Mouse (Mus musculus) G1E-ER4 (cell line): ENCODE measurements around the gene Gpr158. TPM values are rescaled to one million over a fixed set of nuclear protein-coding genes. Genes with fewer than 3 reads are reported as not detected.

Experiments
- GATA1 ChIP-seq: IDR thresholded peaks from one replicate; pipeline ENCODE4 v1.8.0; 2012; ENCODE audit warnings: low read length, inconsistent platforms
- polyA plus RNA-seq: library from polyadenylated mRNA; stranded (reverse); fragments of >175 nt; gene quantifications from 2 replicates; pipeline ENCODE4 v1.2.3, GENCODE M21; 2012

Gpr158 gene
- polyA plus RNA-seq, 1 experiment: not detected

DNA sequence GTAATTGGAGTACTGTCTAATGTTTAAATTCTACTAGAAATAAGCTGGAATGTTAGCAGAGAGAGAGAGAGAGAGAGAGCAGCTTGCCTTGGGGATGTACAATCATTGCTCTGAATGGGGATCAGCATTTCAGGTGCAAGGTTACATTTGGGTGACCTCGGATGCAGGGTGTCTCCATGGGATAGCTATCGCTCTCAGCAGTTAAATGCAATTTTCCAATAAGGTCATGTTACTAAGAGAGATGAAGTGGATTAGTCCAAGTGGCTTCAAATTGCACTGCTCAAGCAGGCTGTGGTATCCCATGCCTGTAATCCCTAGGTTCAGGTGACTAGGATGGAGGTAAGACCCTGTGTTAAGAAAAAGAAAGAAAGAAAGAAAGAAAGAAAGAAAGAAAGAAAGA is 441.2 kb downstream of the Gpr158 start:
- TF ChIP-seq GATA1: no peak

DNA sequence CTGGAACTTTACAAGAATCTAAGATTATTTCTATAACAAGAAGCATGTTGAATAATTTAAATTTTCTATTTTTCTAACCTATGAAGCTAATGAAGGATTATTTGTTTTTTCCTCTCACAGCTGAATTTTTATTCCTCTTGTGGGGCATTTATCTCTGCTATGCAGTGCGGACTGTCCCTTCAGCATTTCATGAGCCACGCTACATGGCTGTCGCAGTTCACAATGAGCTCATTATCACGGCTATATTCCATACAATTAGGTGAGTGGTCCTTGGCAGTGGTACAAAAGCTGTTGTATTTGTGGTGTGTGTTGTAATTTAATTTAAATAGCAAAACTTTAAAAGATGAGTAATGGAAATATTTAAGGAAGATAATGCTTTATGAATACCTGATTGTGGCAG is 443.1 kb downstream of the Gpr158 start:
- TF ChIP-seq GATA1: no peak

DNA sequence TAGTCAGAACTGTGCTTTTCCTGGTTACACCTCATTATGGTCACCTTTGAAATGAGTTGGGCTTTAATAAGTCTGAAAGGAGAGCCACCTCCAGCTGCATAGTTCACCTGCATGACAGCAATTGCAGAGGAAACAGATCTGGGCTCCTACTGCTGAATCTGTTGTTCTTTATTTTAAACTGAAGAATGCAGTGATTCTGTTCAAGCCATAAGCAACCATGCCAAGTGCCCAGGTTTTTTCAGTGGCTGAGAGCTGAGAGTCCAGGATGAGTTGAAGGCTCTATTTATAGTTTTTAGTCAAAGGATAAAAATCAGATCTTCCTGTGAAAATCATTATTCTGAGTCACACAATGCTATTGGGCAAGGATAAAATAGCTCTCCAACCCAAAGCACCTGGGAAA is 496.7 kb downstream of the Gpr158 start:
- no peak for TF ChIP-seq GATA1

Other genes starting within 250 kb of the Gpr158 start
- gene Enkur, start 162.2 kb upstream of the Gpr158 start, polyA plus RNA-seq: not detected in 2 replicates
- gene Thnsl1, start 161.8 kb upstream of the Gpr158 start, polyA plus RNA-seq: 0.38 and 1.2 TPM in 2 replicates